Mouse (Mus musculus): ENCODE results near the gene Susd6.

DNA sequence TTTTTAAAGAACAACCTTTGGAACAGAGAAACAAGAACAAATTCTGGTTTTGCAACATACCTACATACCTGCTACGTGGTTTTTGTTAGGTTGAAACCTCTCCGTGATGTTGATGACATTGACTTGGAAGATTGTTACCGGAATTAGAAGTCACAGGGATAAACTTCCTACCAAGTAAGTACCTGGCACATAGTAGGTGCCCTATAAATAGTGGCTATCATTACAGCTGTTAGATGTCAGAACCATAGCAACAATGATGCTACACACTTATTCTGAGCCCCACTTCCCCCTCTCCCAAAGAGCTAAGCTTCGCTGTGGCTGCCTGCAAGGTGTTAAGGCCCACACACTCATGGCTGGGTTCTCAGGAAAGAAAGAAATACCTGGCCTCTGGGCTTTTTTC is 4.7 kb upstream of the Susd6 start:
- no peak for TF ChIP-seq CTCF (IDR thresholded peaks at IDR 0.05; ENCODE audit: borderline replicate concordance, insufficient read depth, low read length)
- TF ChIP-seq POLR2A (IDR thresholded peaks at IDR 0.05; ENCODE audit: low read depth, low read length): no peak

All from embryonic fibroblast, embryonic 13.5 days (primary cell).